Mouse (Mus musculus): ENCODE measurements around the gene Tcl1b4. TPM values are rescaled to one million over a fixed set of nuclear protein-coding genes. Genes with fewer than 3 reads are reported as not detected.
A peak's percentile ranks its signal among the peaks of the same experiment; 100 is the strongest.

The Tcl1b4 gene
- total and polyA plus RNA-seq, 2 experiments = not detected

- Histone ChIP-seq H3K27me3 (ENCODE audit: control insufficient read depth, insufficient read depth, low read length) (no peaks in the 10 kb centered on the region), H3K79me2 (ENCODE audit: control insufficient read depth, insufficient read depth, low read length) (no peaks in the 10 kb centered on the region), H3K27ac (replicated peaks; ENCODE audit: insufficient read depth, low read depth, low read length) (no peak overlapping the region), H3K36me3 (ENCODE audit: control insufficient read depth, insufficient read depth, low read length) (no peaks in the 10 kb centered on the region), H3K4me1 (ENCODE audit: control insufficient read depth, insufficient read depth, low read length) (no peaks in the 10 kb centered on the region), H3K4me3 (ENCODE audit: insufficient read depth, low read depth, low read length) (no peak overlapping the region), H3K9ac (ENCODE audit: low read depth, low read length) (no peak overlapping the region)
- TF ChIP-seq POLR2A (IDR thresholded peaks at IDR 0.05; ENCODE audit: extremely low read depth, insufficient read depth, low read length) (no peak), CTCF (IDR thresholded peaks at IDR 0.05; ENCODE audit: low read depth, low read length) (no peak)
- DNase-seq (ENCODE audit: extremely low read depth, low read depth, low spot score) = no peak
- 53% methylated on average over 16 of the region's 16 CpGs for WGBS
These were observed 23.0 kb downstream of the Tcl1b4 start for GRCm38 (mm10) chr12:105224621-105225320.

DNA sequence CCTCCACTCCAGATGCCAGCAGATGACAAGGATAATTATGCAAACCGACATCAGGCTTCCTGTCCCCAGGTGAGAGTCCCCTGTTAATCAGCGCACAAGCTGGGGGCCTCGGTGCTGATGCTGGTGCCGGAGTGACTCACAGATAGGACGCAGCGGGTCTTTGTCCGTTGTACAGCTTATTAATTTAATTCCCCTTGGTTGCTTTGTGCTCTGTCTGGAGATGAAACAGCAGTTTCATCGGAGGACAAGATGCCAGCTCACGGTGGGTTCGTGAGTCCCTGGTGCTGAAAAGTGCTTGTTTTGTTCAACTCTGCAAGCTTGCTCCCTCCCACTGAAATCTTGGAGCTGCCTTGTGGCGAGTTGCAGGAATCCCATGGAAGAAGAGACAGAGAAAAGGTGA lies 32.6 kb downstream of the Tcl1b4 start:
- Histone ChIP-seq H3K79me2 (ENCODE audit: control insufficient read depth, insufficient read depth, low read length) (no peaks in the 10 kb centered on the region), H3K27ac (replicated peaks; ENCODE audit: insufficient read depth, low read depth, low read length) (no peak overlapping the region), H3K36me3 (ENCODE audit: control insufficient read depth, insufficient read depth, low read length) (no peaks in the 10 kb centered on the region), H3K4me3 (ENCODE audit: insufficient read depth, low read depth, low read length) (no peak overlapping the region), H3K9ac (ENCODE audit: low read depth, low read length) (no peak overlapping the region), H3K27me3 (ENCODE audit: control insufficient read depth, insufficient read depth, low read length) (no peaks in the 10 kb centered on the region), H3K4me1 (ENCODE audit: control insufficient read depth, insufficient read depth, low read length) (no peaks in the 10 kb centered on the region)
- 76% methylated on average over 11 of the region's 11 CpGs for WGBS
- no peak for DNase-seq (ENCODE audit: extremely low read depth, low read depth, low spot score)
- no peak for TF ChIP-seq CTCF (IDR thresholded peaks at IDR 0.05; ENCODE audit: low read depth, low read length)
- TF ChIP-seq POLR2A (IDR thresholded peaks at IDR 0.05; ENCODE audit: extremely low read depth, insufficient read depth, low read length) = no peak

DNA sequence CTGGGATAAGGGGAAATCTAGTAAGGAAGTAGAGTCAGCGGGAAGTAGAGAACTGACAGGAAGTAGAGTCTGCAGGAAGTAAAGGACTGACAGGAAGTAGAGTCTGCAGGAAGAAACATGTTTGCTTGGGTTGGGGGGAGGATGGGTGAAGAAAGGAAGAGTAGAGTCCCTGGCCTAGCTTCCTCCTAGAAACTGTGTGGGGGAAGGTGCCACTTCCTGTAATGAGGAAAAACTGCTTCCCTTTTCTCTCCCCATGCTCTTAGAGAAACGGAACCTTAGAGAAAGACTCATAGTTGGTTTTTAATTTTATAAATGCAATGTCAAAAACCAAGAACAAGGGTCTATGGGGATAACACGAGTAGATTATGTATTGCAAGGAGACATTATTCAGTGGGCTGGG lies 33.3 kb downstream of the Tcl1b4 start:
- Histone ChIP-seq H3K4me1 (ENCODE audit: control insufficient read depth, insufficient read depth, low read length) (no peaks in the 10 kb centered on the region), H3K4me3 (ENCODE audit: insufficient read depth, low read depth, low read length) (no peak overlapping the region), H3K27ac (replicated peaks; ENCODE audit: insufficient read depth, low read depth, low read length) (no peak overlapping the region), H3K9ac (ENCODE audit: low read depth, low read length) (no peak overlapping the region), H3K79me2 (ENCODE audit: control insufficient read depth, insufficient read depth, low read length) (no peaks in the 10 kb centered on the region), H3K36me3 (ENCODE audit: control insufficient read depth, insufficient read depth, low read length) (no peaks in the 10 kb centered on the region), H3K27me3 (ENCODE audit: control insufficient read depth, insufficient read depth, low read length) (no peaks in the 10 kb centered on the region)
- 72% methylated on average over 3 of the region's 3 CpGs for WGBS
- DNase-seq (ENCODE audit: extremely low read depth, low read depth, low spot score) = no peak
- TF ChIP-seq POLR2A (IDR thresholded peaks at IDR 0.05; ENCODE audit: extremely low read depth, insufficient read depth, low read length) (no peak), CTCF (IDR thresholded peaks at IDR 0.05; ENCODE audit: low read depth, low read length) (no peak)

- H3K9ac ChIP-seq (ENCODE audit: low read depth, low read length) = no peak overlapping the region
- H3K36me3 ChIP-seq (ENCODE audit: control insufficient read depth, insufficient read depth, low read length) = no peaks in the 10 kb centered on the region
- 80% methylated on average over 9 of the region's 9 CpGs for WGBS
- no peaks in the 10 kb centered on the region for H3K79me2 ChIP-seq (ENCODE audit: control insufficient read depth, insufficient read depth, low read length)
- H3K27ac ChIP-seq (replicated peaks; ENCODE audit: insufficient read depth, low read depth, low read length) = no peak overlapping the region
- TF ChIP-seq CTCF (IDR thresholded peaks at IDR 0.05; ENCODE audit: low read depth, low read length) (no peak), POLR2A (IDR thresholded peaks at IDR 0.05; ENCODE audit: extremely low read depth, insufficient read depth, low read length) (no peak)
- no peaks in the 10 kb centered on the region for H3K4me1 ChIP-seq (ENCODE audit: control insufficient read depth, insufficient read depth, low read length)
- no peak for DNase-seq (ENCODE audit: extremely low read depth, low read depth, low spot score)
- no peaks in the 10 kb centered on the region for H3K27me3 ChIP-seq (ENCODE audit: control insufficient read depth, insufficient read depth, low read length)
- H3K4me3 ChIP-seq (ENCODE audit: insufficient read depth, low read depth, low read length) = no peak overlapping the region
These were observed 37.3 kb downstream of the Tcl1b4 start for GRCm38 (mm10) chr12:105239060-105239459.

DNA sequence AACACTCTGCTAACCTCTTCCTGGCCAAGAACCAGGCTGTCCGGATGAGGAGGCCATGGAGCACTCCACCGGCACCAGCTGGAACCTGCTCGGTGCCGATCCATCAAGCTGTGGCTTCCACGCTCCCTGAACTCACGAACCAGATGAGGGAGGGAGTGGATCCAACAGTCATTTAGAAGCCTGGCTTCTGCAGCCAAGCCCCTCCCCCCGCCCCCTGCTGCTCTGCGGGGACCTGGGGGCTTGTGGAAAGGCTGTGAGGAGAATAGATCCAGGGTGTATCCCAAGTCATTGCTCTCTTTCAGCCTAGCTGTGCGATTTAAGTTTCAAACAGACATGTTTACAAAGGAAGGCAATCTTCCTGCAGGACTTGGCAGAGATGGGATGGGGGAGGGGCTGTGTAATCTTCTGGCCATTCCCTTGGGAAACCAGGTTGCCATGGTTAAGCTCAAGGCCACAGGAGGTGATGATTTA lies 47.0 kb downstream of the Tcl1b4 start:
- no peaks in the 10 kb centered on the region for H3K36me3 ChIP-seq (ENCODE audit: control insufficient read depth, insufficient read depth, low read length)
- no peaks in the 10 kb centered on the region for H3K4me1 ChIP-seq (ENCODE audit: control insufficient read depth, insufficient read depth, low read length)
- H3K27me3 ChIP-seq (ENCODE audit: control insufficient read depth, insufficient read depth, low read length) = no peaks in the 10 kb centered on the region
- H3K9ac ChIP-seq (ENCODE audit: low read depth, low read length) = no peak overlapping the region
- no peak overlapping the region for H3K4me3 ChIP-seq (ENCODE audit: insufficient read depth, low read depth, low read length)
- H3K79me2 ChIP-seq (ENCODE audit: control insufficient read depth, insufficient read depth, low read length) = no peaks in the 10 kb centered on the region
- no peak overlapping the region for H3K27ac ChIP-seq (replicated peaks; ENCODE audit: insufficient read depth, low read depth, low read length)
- peak; percentile 3 for DNase-seq (ENCODE audit: extremely low read depth, low read depth, low spot score)
- WGBS = 6% methylated on average over 9 of the region's 9 CpGs
- TF ChIP-seq CTCF (IDR thresholded peaks at IDR 0.05; ENCODE audit: low read depth, low read length) = no peak
- TF ChIP-seq POLR2A (IDR thresholded peaks at IDR 0.05; ENCODE audit: extremely low read depth, insufficient read depth, low read length) = no peak

DNA sequence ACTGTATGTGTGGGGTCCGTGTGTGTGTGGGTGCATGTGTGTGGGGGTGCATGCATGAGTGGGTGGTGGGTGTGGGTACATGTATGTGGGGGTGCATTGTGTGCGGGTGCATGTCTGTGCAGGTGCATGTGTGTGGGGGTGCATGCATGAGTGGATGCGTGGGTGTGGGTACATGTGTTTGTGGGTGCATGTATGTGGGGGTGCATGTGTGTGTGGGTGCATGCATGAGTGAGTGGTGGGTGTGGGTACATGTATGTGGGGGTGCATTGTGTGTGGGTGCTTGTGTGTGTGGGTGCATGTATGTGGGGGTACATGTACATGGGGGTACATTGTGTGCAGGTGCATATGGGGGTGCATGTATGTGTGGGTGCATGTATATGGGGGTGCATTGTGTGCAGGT lies 52.0 kb downstream of the Tcl1b4 start:
- Histone ChIP-seq H3K27me3 (ENCODE audit: control insufficient read depth, insufficient read depth, low read length) (no peaks in the 10 kb centered on the region), H3K27ac (replicated peaks; ENCODE audit: insufficient read depth, low read depth, low read length) (no peak overlapping the region), H3K9ac (ENCODE audit: low read depth, low read length) (no peak overlapping the region), H3K4me3 (ENCODE audit: insufficient read depth, low read depth, low read length) (no peak overlapping the region), H3K4me1 (ENCODE audit: control insufficient read depth, insufficient read depth, low read length) (no peaks in the 10 kb centered on the region), H3K79me2 (ENCODE audit: control insufficient read depth, insufficient read depth, low read length) (no peaks in the 10 kb centered on the region), H3K36me3 (ENCODE audit: control insufficient read depth, insufficient read depth, low read length) (no peaks in the 10 kb centered on the region)
- no peak for DNase-seq (ENCODE audit: extremely low read depth, low read depth, low spot score)
- 89% methylated on average over 3 of the region's 3 CpGs for WGBS
- TF ChIP-seq CTCF (IDR thresholded peaks at IDR 0.05; ENCODE audit: low read depth, low read length) = no peak
- no peak for TF ChIP-seq POLR2A (IDR thresholded peaks at IDR 0.05; ENCODE audit: extremely low read depth, insufficient read depth, low read length)

Other genes starting within 250 kb of the Tcl1b4 start
- 3.8 and 4.8 TPM in 2 replicates for gene Syne3, start 192.1 kb upstream of the Tcl1b4 start, total RNA-seq (2014; rRNA removed)
- gene Syne3, start 192.1 kb upstream of the Tcl1b4 start, polyA plus RNA-seq (2012; rRNA removed) = 0.81 and 1.6 TPM in 2 replicates
- 43.0 and 45.5 TPM in 2 replicates for gene Glrx5, start 169.3 kb upstream of the Tcl1b4 start, total RNA-seq (2014; rRNA removed)
- 144 and 157 TPM in 2 replicates for gene Glrx5, start 169.3 kb upstream of the Tcl1b4 start, polyA plus RNA-seq (2012; rRNA removed)
- not detected in 2 replicates for gene Tcl1b2, start 55.9 kb upstream of the Tcl1b4 start, total RNA-seq (2014; rRNA removed)
- not detected in 2 replicates for gene Tcl1b2, start 55.9 kb upstream of the Tcl1b4 start, polyA plus RNA-seq (2012; rRNA removed)
- not detected in 2 replicates for gene Tcl1b1, start 42.3 kb upstream of the Tcl1b4 start, total RNA-seq (2014; rRNA removed)
- not detected in 2 replicates for gene Tcl1b1, start 42.3 kb upstream of the Tcl1b4 start, polyA plus RNA-seq (2012; rRNA removed)
- gene Tcl1b5, start 25.6 kb upstream of the Tcl1b4 start, total RNA-seq (2014; rRNA removed) = not detected in 2 replicates
- not detected in 2 replicates for gene Tcl1b5, start 25.6 kb upstream of the Tcl1b4 start, polyA plus RNA-seq (2012; rRNA removed)
- gene Tcl1b3, start 10.9 kb upstream of the Tcl1b4 start, total RNA-seq (2014; rRNA removed) = not detected in 2 replicates
- not detected in 2 replicates for gene Tcl1b3, start 10.9 kb upstream of the Tcl1b4 start, polyA plus RNA-seq (2012; rRNA removed)
- not detected in 2 replicates for gene Tcl1, start 20.8 kb downstream of the Tcl1b4 start, total RNA-seq (2014; rRNA removed)
- gene Tcl1, start 20.8 kb downstream of the Tcl1b4 start, polyA plus RNA-seq (2012; rRNA removed) = not detected in 2 replicates
- not detected in 2 replicates for gene Tunar, start 131.9 kb downstream of the Tcl1b4 start, total RNA-seq (2014; rRNA removed)
- not detected in 2 replicates for gene Tunar, start 131.9 kb downstream of the Tcl1b4 start, polyA plus RNA-seq (2012; rRNA removed)

All from liver, adult 2 months (tissue).